Mouse (Mus musculus) right cerebral cortex, postnatal 25 days (tissue): Measurements from ENCODE around the gene Epdr1.

Experiments
- DNase-seq: peaks from one replicate; pipeline ENCODE4 v3.0.0; 2022

The Epdr1 gene

GRCm38 (mm10) chr13:19619216-19619927 is at the start of gene Epdr1:
Gene Epdr1 (minus strand): TSS chr13:19619927.
- DNase-seq: peak; percentile 73

- no peak for DNase-seq
Observed at GRCm38 (mm10) chr13:19668355-19669140, 48.8 kb upstream of the Epdr1 start.

- DNase-seq: no peak
Observed at GRCm38 (mm10) chr13:19652405-19652804, 32.7 kb upstream of the Epdr1 start.

GRCm38 (mm10) chr13:19649824-19650223 is 30.1 kb upstream of the Epdr1 start:
- DNase-seq: no peak

- DNase-seq: no peak
Observed at GRCm38 (mm10) chr13:19644225-19644624, 24.5 kb upstream of the Epdr1 start.

- no peak for DNase-seq
Observed at GRCm38 (mm10) chr13:19643519-19643918, 23.8 kb upstream of the Epdr1 start.

- DNase-seq: no peak
Observed at GRCm38 (mm10) chr13:19640203-19640851, 20.6 kb upstream of the Epdr1 start.

GRCm38 (mm10) chr13:19636131-19636530 is 16.4 kb upstream of the Epdr1 start:
- no peak for DNase-seq

GRCm38 (mm10) chr13:19630768-19631709 is 11.3 kb upstream of the Epdr1 start:
- no peak for DNase-seq

GRCm38 (mm10) chr13:19626473-19626872 is 6.7 kb upstream of the Epdr1 start:
- DNase-seq: no peak

GRCm38 (mm10) chr13:19624632-19625320 is 5.0 kb upstream of the Epdr1 start:
- DNase-seq: no peak

- no peak for DNase-seq
Observed at GRCm38 (mm10) chr13:19623228-19623905, 3.6 kb upstream of the Epdr1 start.

GRCm38 (mm10) chr13:19622573-19623227 is 3.0 kb upstream of the Epdr1 start, which contains the start of gene Sfrp4:
Gene Sfrp4 (plus strand): TSS chr13:19623104.
- DNase-seq: peak; percentile 55

- no peak for DNase-seq
Observed at GRCm38 (mm10) chr13:19618841-19619215, 899 bp downstream of the Epdr1 start.

- DNase-seq: no peak
Observed at GRCm38 (mm10) chr13:19618081-19618480, 1.6 kb downstream of the Epdr1 start.

- DNase-seq: no peak
Observed at GRCm38 (mm10) chr13:19614311-19614710, 5.4 kb downstream of the Epdr1 start.

GRCm38 (mm10) chr13:19613426-19613825 is 6.3 kb downstream of the Epdr1 start:
- DNase-seq: no peak

- DNase-seq: no peak
Observed at GRCm38 (mm10) chr13:19612963-19613362, 6.8 kb downstream of the Epdr1 start.

- no peak for DNase-seq
Observed at GRCm38 (mm10) chr13:19612348-19612747, 7.4 kb downstream of the Epdr1 start.

GRCm38 (mm10) chr13:19608120-19608519 is 11.6 kb downstream of the Epdr1 start:
- no peak for DNase-seq

GRCm38 (mm10) chr13:19604916-19605315 is 14.8 kb downstream of the Epdr1 start:
- no peak for DNase-seq
